Mouse (Mus musculus) intestine, embryonic 14.5 days (tissue): ENCODE measurements around the gene Relb. TPM values are rescaled to one million over a fixed set of nuclear protein-coding genes. Genes with fewer than 3 reads are reported as not detected.

Experiments used
- ATAC-seq: fragments of 200-750 bp; cut with Nextera tagmentation; replicated peaks from 2 replicates; pipeline ENCODE4 v1.8.0; 2017; ENCODE audit warnings: low read depth, moderate number of reproducible peaks, moderate TSS enrichment, moderate library complexity; ENCODE audit not compliant: low FRiP score, low TSS enrichment
- DNase-seq: peaks from one replicate; pipeline ENCODE4 v3.0.0-alpha.2; 2018; ENCODE audit warnings: low spot score
- H3K27ac ChIP-seq: fragments of 300-500 bp; sonication (generic); 2 replicates; pipeline ENCODE4 v1.5.1; 2014; ENCODE audit warnings: low read depth, mild to moderate bottlenecking, control low read depth
- H3K27me3 ChIP-seq: fragments of 300-500 bp; sonication (generic); replicated peaks from 2 replicates; pipeline ENCODE4 v1.6.1; 2014; ENCODE audit warnings: low read length, control low read depth; ENCODE audit not compliant: control insufficient read depth, insufficient read depth
- H3K36me3 ChIP-seq: fragments of 300-500 bp; sonication (generic); 2 replicates; pipeline ENCODE4 v1.6.1; 2014; ENCODE audit warnings: low read length, control low read depth; ENCODE audit not compliant: control insufficient read depth, insufficient read depth
- H3K4me1 ChIP-seq: fragments of 300-500 bp; sonication (generic); replicated peaks from 2 replicates; pipeline ENCODE4 v1.6.1; 2014; ENCODE audit warnings: low read length, control low read depth, mixed read lengths; ENCODE audit not compliant: control insufficient read depth, insufficient read depth
- H3K4me2 ChIP-seq: fragments of 300-500 bp; sonication (generic); 2 replicates; pipeline ENCODE4 v1.6.1; 2014; ENCODE audit warnings: low read length
- H3K4me3 ChIP-seq: fragments of 300-500 bp; sonication (generic); 2 replicates; pipeline ENCODE4 v1.5.1; 2014; ENCODE audit warnings: low read depth, low read length, control low read depth, mixed read lengths
- H3K9ac ChIP-seq: fragments of 300-500 bp; sonication (generic); 2 replicates; pipeline ENCODE4 v1.6.1; 2014; ENCODE audit warnings: mild to moderate bottlenecking, low read length
- H3K9me3 ChIP-seq: fragments of 300-500 bp; sonication (generic); 2 replicates; pipeline ENCODE4 v1.6.1; 2016; ENCODE audit warnings: low read length, control low read depth; ENCODE audit not compliant: control insufficient read depth
- WGBS: fragments of 180-500 bp; shearing (Covaris S2); extraction: QIAGEN DNeasy Blood & Tissue Kit; methylation state at CpG from one replicate; pipeline ENCODE4 v1.1.7; 2014; 5-methylcytosine and 5-hydroxymethylcytosine counted together
- polyA plus RNA-seq: library from polyadenylated mRNA; unstranded; fragments of >200 nt; fragmentation: Nextera tagmentation; extraction: Ambion mirVana; gene quantifications from 2 replicates; pipeline ENCODE4 v1.2.1, GENCODE M21; 2014

Relb gene
- polyA plus RNA-seq, result 9.4 and 9.5 TPM in 2 replicates

DNA sequence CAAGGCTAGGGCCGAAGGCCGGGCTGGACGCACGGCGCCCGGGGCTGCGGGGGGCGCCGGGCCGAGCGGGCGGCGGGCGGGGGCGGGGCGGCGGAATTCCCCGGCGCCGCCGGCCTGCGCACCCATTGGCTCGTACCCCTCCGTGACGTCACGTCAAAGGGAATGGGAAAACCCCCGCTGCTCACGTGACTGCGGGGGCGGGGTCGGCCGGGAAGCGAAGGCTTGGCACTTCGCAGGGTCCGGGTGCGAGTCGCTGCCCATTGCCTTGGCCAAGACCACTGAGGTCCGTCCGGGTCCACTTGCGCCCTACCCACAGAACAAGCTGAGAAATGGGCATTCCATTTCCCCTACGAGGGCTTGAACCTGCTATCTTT, at the start of gene Relb:
TSS of gene Relb (minus strand) at position 78 of the 374 bp plus-strand sequence.
- Histone ChIP-seq H3K4me3 (peak within 1 kb of the TSS; percentile 65), H3K27me3 (no peaks in the 10 kb centered on the region), H3K9ac (peak within 1 kb of the TSS; percentile 59), H3K9me3 (no peaks in the 10 kb centered on the region), H3K36me3 (peaks cover 26% of the 10 kb centered on the region), H3K27ac (peak within 1 kb of the TSS; percentile 94), H3K4me2 (peak within 1 kb of the TSS; percentile 91), H3K4me1 (no peaks in the 10 kb centered on the region)
- 1% methylated on average over 30 of the region's 41 CpGs for WGBS
- ATAC-seq, result peak; percentile 76; the same call in 1 of the 2 replicates
- peak; percentile 96 for DNase-seq

- Histone ChIP-seq H3K27ac (no peak overlapping the region), H3K4me2 (no peak overlapping the region), H3K27me3 (no peaks in the 10 kb centered on the region), H3K4me3 (no peak overlapping the region), H3K9me3 (no peaks in the 10 kb centered on the region), H3K4me1 (no peaks in the 10 kb centered on the region), H3K9ac (no peak overlapping the region), H3K36me3 (no peaks in the 10 kb centered on the region)
- ATAC-seq, result no peak
- 84% methylated on average over 3 of the region's 3 CpGs for WGBS
- DNase-seq, result no peak
These were observed 49.7 kb upstream of the Relb start for GRCm38 (mm10) chr7:19678901-19679300.

DNA sequence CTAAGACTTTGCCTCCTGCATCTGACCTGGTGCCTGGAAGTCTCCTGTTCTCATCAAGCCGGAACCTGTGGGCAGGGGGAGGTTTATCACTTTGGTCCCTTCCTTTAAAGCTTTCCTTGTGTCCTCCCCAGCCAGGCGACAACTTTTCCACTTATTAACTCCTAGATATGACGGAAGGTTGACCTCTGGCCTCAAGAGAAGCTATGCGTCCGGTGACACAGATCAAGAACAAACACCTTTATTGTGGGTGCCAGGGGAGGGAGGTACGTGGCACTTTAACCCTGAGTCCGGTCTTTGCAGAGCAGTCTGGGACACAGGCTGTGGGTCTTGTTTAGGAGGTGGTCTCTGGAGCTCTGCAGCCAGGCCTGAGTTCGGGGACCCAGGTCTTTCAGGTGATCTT, 48.6 kb upstream of the Relb start, which contains the start of gene Apoc2:
TSS of gene Apoc2 (minus strand) at position 70 of the 400 bp plus-strand sequence.
- no peak within 1 kb of the TSS for H3K4me2 ChIP-seq
- no peak within 1 kb of the TSS for H3K9ac ChIP-seq
- DNase-seq, result no peak
- no peaks in the 10 kb centered on the region for H3K36me3 ChIP-seq
- no peak within 1 kb of the TSS for H3K4me3 ChIP-seq
- H3K9me3 ChIP-seq, result no peaks in the 10 kb centered on the region
- H3K4me1 ChIP-seq, result no peaks in the 10 kb centered on the region
- ATAC-seq, result no peak; the same call in 1 of the 2 replicates
- WGBS, result 64% methylated on average over 8 of the region's 8 CpGs
- no peak within 1 kb of the TSS for H3K27ac ChIP-seq
- H3K27me3 ChIP-seq, result no peaks in the 10 kb centered on the region

DNA sequence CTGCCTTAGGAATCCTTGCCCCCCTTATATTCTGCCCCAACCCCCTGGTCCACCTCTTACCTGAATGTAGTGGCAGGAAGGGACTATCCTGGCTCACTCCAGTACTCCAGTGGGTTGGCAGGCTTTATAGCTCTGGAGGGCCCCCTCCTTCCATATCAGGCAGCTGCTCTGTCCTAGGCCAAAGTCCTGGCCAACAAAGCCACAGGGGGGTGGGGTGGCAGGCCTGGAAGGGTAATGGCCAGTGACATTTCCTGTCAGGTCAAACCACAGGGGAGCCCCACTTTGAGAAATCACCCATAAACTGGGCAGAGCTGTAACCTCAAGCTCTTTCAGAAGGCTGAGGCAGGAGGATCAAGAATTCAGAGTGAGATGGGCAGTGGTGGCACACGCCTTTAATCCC, 47.4 kb upstream of the Relb start:
- DNase-seq, result no peak
- Histone ChIP-seq H3K9ac (no peak overlapping the region), H3K4me2 (no peak overlapping the region), H3K36me3 (no peaks in the 10 kb centered on the region), H3K9me3 (no peaks in the 10 kb centered on the region), H3K27me3 (no peaks in the 10 kb centered on the region), H3K4me1 (no peaks in the 10 kb centered on the region), H3K4me3 (no peak overlapping the region), H3K27ac (no peak overlapping the region)
- ATAC-seq, result 0 out of 2 replicates have a peak, but pooled peaks have one; percentile 28
- WGBS, result 56% methylated on average over 1 of the region's 1 CpGs

GRCm38 (mm10) chr7:19675824-19676223, 46.6 kb upstream of the Relb start:
- H3K9me3 ChIP-seq, result no peaks in the 10 kb centered on the region
- no peak overlapping the region for H3K27ac ChIP-seq
- H3K4me1 ChIP-seq, result no peaks in the 10 kb centered on the region
- no peaks in the 10 kb centered on the region for H3K27me3 ChIP-seq
- H3K4me3 ChIP-seq, result no peak overlapping the region
- ATAC-seq, result no peak
- DNase-seq, result no peak
- H3K4me2 ChIP-seq, result no peak overlapping the region
- 83% methylated on average over 10 of the region's 10 CpGs for WGBS
- no peak overlapping the region for H3K9ac ChIP-seq
- H3K36me3 ChIP-seq, result no peaks in the 10 kb centered on the region

DNA sequence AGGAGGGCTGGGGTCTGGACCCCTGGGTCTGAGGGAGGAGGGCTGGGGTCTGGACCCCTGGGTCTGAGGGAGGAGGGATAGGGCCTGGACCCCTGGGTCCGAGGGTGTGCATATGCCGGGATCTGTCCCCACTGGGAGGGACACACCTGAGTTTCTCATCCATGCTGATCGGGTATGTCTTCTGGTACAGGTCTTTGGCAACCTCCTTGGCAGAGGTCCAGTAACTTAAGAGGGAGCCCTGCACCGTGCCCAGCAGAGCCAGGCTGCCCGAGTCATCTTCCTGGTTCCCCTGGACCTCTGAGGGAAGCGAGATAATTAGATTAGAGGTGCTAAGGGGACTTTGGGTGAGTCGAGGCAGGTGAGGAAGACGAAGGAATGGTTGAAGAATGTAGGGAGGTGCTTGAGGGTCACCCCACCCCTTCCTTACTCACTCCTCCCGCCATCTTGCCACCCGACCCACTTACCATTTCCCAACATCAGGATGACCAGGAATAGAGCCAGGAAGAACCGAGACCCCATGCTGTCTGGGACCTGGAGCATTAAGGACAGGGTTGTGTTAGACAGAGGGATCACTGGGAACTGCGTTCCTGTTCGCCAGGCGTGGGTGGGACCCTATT, 44.0 kb upstream of the Relb start:
- 66% methylated on average over 14 of the region's 14 CpGs for WGBS
- H3K36me3 ChIP-seq, result no peaks in the 10 kb centered on the region
- DNase-seq (no peak), ATAC-seq (no peak)
- H3K27ac ChIP-seq, result no peak overlapping the region
- no peak overlapping the region for H3K9ac ChIP-seq
- H3K4me2 ChIP-seq, result no peak overlapping the region
- no peaks in the 10 kb centered on the region for H3K27me3 ChIP-seq
- H3K4me1 ChIP-seq, result no peaks in the 10 kb centered on the region; the same call in 1 of the 2 replicates
- no peaks in the 10 kb centered on the region for H3K9me3 ChIP-seq
- H3K4me3 ChIP-seq, result no peak overlapping the region

DNA sequence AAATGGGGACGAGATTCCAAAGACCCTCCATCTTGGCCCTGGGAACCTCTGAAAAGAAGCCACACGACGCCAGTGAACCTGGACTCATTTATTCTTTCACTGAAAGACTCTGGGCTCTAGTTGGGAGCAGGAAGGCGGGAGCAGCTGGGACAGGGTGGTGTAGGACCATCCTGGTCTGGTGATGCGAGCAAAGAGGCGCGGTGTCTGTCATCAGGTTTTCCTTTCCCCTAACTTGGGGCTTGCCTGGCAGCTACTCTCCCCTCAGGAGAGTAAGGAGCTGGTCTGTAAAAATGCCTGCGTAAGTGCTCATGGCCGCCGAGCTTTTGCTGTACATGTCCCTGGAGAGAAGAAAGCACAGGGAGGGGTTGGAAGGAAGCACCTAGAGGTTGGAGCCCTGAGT, 42.3 kb upstream of the Relb start:
- no peaks in the 10 kb centered on the region for H3K36me3 ChIP-seq
- H3K9me3 ChIP-seq, result no peaks in the 10 kb centered on the region
- no peaks in the 10 kb centered on the region for H3K27me3 ChIP-seq
- no peak for ATAC-seq
- H3K4me1 ChIP-seq, result no peaks in the 10 kb centered on the region; the same call in 1 of the 2 replicates
- no peak overlapping the region for H3K27ac ChIP-seq
- 72% methylated on average over 10 of the region's 10 CpGs for WGBS
- DNase-seq, result no peak
- no peak overlapping the region for H3K9ac ChIP-seq
- no peak overlapping the region for H3K4me3 ChIP-seq
- no peak overlapping the region for H3K4me2 ChIP-seq

- peaks cover 6% of the 10 kb centered on the region for H3K4me1 ChIP-seq
- DNase-seq, result peak; percentile 89
- no peaks in the 10 kb centered on the region for H3K27me3 ChIP-seq
- 0 out of 2 replicates have a peak overlapping the region, but pooled peaks have one; percentile 22 for H3K9ac ChIP-seq
- ATAC-seq, result peak; percentile 69
- H3K4me3 ChIP-seq, result no peak overlapping the region
- no peak overlapping the region; the same call in 1 of the 2 replicates for H3K27ac ChIP-seq
- H3K9me3 ChIP-seq, result no peaks in the 10 kb centered on the region
- 7% methylated on average over 10 of the region's 10 CpGs for WGBS
- no peaks in the 10 kb centered on the region for H3K36me3 ChIP-seq
- peak overlapping the region; percentile 35 for H3K4me2 ChIP-seq
These were observed 39.9 kb upstream of the Relb start for GRCm38 (mm10) chr7:19668947-19669721.
